Comparison of ENCODE assay signal across 22 mouse cellular contexts in the genomic region with DNA sequence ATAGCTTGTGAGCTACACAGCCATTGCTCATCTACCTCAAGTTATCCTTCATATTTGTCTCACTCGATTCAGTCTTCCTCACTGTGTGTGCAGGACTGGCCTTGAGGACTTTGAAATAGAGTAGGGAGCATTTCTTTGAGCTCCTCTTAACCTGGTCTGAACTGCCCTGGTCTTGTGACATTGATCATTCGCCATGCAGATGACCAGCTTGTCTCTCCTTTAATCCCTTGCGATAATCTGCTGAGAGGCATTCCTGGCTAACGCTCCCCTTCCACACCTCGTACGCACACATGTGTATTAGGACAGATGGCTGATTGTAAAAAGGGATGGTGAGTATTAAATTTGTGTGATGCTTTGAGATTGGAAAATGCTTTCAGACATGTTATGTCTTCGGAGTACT.
DNase-seq lines count a peak whose midpoint lies in the region; ATAC-seq and TF ChIP-seq lines count a peak whose summit lies in the region.
"Had no signal": no experiment of that assay in that cellular context is flagged by ENCODE, and none has a peak within 500 bp of the region (broad histone marks: within the 10 kb centered on the region; RNA-seq: fewer than 3 reads in every experiment).

No protein-coding gene starts in this region.

- peak overlapping the region; percentile 38; the same call in 1 of the 2 replicates for H3K9ac ChIP-seq in heart, embryonic 14.5 days (ENCODE audit: low read length)
- no peak overlapping the region for H3K9ac ChIP-seq in kidney, embryonic 16.5 days (replicated peaks; ENCODE audit: low read length)
- H3K9ac ChIP-seq in intestine, postnatal 0 days (ENCODE audit: low read depth, low read length) = no peak overlapping the region
- H3K9ac ChIP-seq: forebrain, embryonic 15.5 days had no signal

- no peaks in the 10 kb centered on the region for H3K9me3 ChIP-seq in heart, embryonic 14.5 days (ENCODE audit: control insufficient read depth, low read length)
- no peaks in the 10 kb centered on the region for H3K9me3 ChIP-seq in kidney, embryonic 16.5 days (ENCODE audit: low read length)
- H3K9me3 ChIP-seq in intestine, postnatal 0 days (ENCODE audit: control insufficient read depth) = no peaks in the 10 kb centered on the region
- H3K9me3 ChIP-seq: forebrain, embryonic 15.5 days had no signal

- TF ChIP-seq CTCF in bone marrow, adult 2 months (IDR thresholded peaks at IDR 0.05; ENCODE audit: control insufficient read depth, insufficient read depth, low read length) = no peak
- TF ChIP-seq CTCF in intestine, postnatal 0 days (IDR thresholded peaks at IDR 0.05; ENCODE audit: low read depth) = no peak

- no peaks in the 10 kb centered on the region for H3K36me3 ChIP-seq in heart, embryonic 14.5 days (ENCODE audit: control insufficient read depth, insufficient read depth, low read length)
- H3K36me3 ChIP-seq in kidney, embryonic 16.5 days (ENCODE audit: insufficient read depth, low read length) = no peaks in the 10 kb centered on the region
- H3K36me3 ChIP-seq in intestine, postnatal 0 days (ENCODE audit: control insufficient read depth, insufficient read depth) = no peaks in the 10 kb centered on the region
- H3K36me3 ChIP-seq: forebrain, embryonic 15.5 days had no signal

- TF ChIP-seq POLR2A in bone marrow, adult 2 months (IDR thresholded peaks at IDR 0.05; ENCODE audit: borderline replicate concordance, control insufficient read depth, low read depth, low read length) = no peak

- H3K27ac ChIP-seq in heart, embryonic 14.5 days (replicated peaks in 1 of 2; ENCODE audit: control insufficient read depth in 1 of 2, insufficient read depth in 1 of 2, low read depth in 2 of 2, low read length in 2 of 2) = no peak overlapping the region
- H3K27ac ChIP-seq in kidney, embryonic 16.5 days (ENCODE audit: low read length) = peak overlapping the region; percentile 80; the same call in 1 of the 2 replicates
- H3K27ac ChIP-seq in bone marrow, adult 2 months (ENCODE audit: control insufficient read depth, insufficient read depth, low read depth, low read length, poor library complexity) = no peak overlapping the region
- H3K27ac ChIP-seq in intestine, postnatal 0 days (ENCODE audit: low read depth, low read length) = peak overlapping the region; percentile 67
- H3K27ac ChIP-seq: forebrain, embryonic 15.5 days; left cerebral cortex, adult 2 months; macrophage had no signal

- no peak overlapping the region for H3K4me2 ChIP-seq in heart, embryonic 14.5 days (ENCODE audit: low read length)
- peak overlapping the region; percentile 31 for H3K4me2 ChIP-seq in kidney, embryonic 16.5 days (replicated peaks; ENCODE audit: low read depth, low read length)
- H3K4me2 ChIP-seq in intestine, postnatal 0 days (replicated peaks; ENCODE audit: low read depth) = peak overlapping the region; percentile 69
- H3K4me2 ChIP-seq: forebrain, embryonic 15.5 days; midbrain, embryonic 11.5 days had no signal

- H3K27me3 ChIP-seq in heart, embryonic 14.5 days (ENCODE audit: control insufficient read depth, insufficient read depth, low read length) = no peaks in the 10 kb centered on the region
- H3K27me3 ChIP-seq in kidney, embryonic 16.5 days (ENCODE audit: insufficient read depth, low read length) = no peaks in the 10 kb centered on the region
- no peaks in the 10 kb centered on the region for H3K27me3 ChIP-seq in intestine, postnatal 0 days (replicated peaks; ENCODE audit: control insufficient read depth, insufficient read depth, low read length)
- H3K27me3 ChIP-seq: forebrain, embryonic 15.5 days had no signal

- WGBS in heart, embryonic 14.5 days = 81% methylated on average over 7 of the region's 7 CpGs
- 89% methylated on average over 7 of the region's 7 CpGs for WGBS in kidney, embryonic 16.5 days
- 87% methylated on average over 7 of the region's 7 CpGs for WGBS in bone marrow, adult 2 months
- 73% methylated on average over 7 of the region's 7 CpGs for WGBS in intestine, postnatal 0 days

- no peak overlapping the region for H3K4me3 ChIP-seq in heart, embryonic 14.5 days (ENCODE audit: control insufficient read depth in 1 of 2, insufficient read depth in 1 of 2, low read depth in 1 of 2, low read length in 2 of 2)
- no peak overlapping the region for H3K4me3 ChIP-seq in kidney, embryonic 16.5 days (ENCODE audit: low read length)
- H3K4me3 ChIP-seq in bone marrow, adult 2 months (replicated peaks; ENCODE audit: control insufficient read depth, low read depth, low read length) = peak overlapping the region; percentile 14
- H3K4me3 ChIP-seq in intestine, postnatal 0 days (ENCODE audit: low read depth, low read length) = no peak overlapping the region
- H3K4me3 ChIP-seq: forebrain, embryonic 15.5 days; left cerebral cortex, adult 2 months had no signal

- no peak for ATAC-seq in heart, embryonic 14.5 days (ENCODE audit: insufficient number of reproducible peaks, insufficient read depth, low FRiP score, low read depth)
- ATAC-seq in kidney, embryonic 16.5 days (ENCODE audit: low FRiP score, low TSS enrichment) = no peak
- no peak for ATAC-seq in intestine, postnatal 0 days
- ATAC-seq: forebrain, embryonic 15.5 days; hindbrain, embryonic 16.5 days had no signal

- H3K4me1 ChIP-seq in heart, embryonic 14.5 days (ENCODE audit: control insufficient read depth in 2 of 2, insufficient read depth in 2 of 2, low read length in 2 of 2) = peaks cover 37 to 73% of the 10 kb centered on the region in 2 experiments
- H3K4me1 ChIP-seq in kidney, embryonic 16.5 days (ENCODE audit: insufficient read depth, low read length) = peaks cover 51% of the 10 kb centered on the region
- no peaks in the 10 kb centered on the region for H3K4me1 ChIP-seq in bone marrow, adult 2 months (ENCODE audit: control insufficient read depth, insufficient read depth, low read length)
- H3K4me1 ChIP-seq in intestine, postnatal 0 days (replicated peaks; ENCODE audit: control insufficient read depth, insufficient read depth, low read length) = 0 out of 2 replicates have a peak, but pooled peaks cover 7% of the 10 kb centered on the region

- DNase-seq in heart, adult 9 months (ENCODE audit: low spot score in 2 of 2) = no peak
- no peak for DNase-seq in kidney, adult 18-20 months
- no peak for DNase-seq in urinary bladder, postnatal 4 days (ENCODE audit: low spot score in 2 of 2)
- DNase-seq: adrenal gland, postnatal 25 days; B cell, adult 2 months; cerebellum, adult 11-12 months; cerebellum, postnatal 14 days; embryo, embryonic 11 days; gastrocnemius, postnatal 36 days; kidney, postnatal 10 days; layer of hippocampus, adult 9-11 months; left cerebral cortex, postnatal 4 days; thymus, postnatal 4 days had no signal

Comparison
In these comparisons a context has a peak if more than half of its experiments do, and no peak if none do; other contexts are left out.
1. H3K27ac ChIP-seq: peak in kidney, embryonic 16.5 days (single experiment) and intestine, postnatal 0 days (single experiment); none in heart, embryonic 14.5 days (0 of 2) and bone marrow, adult 2 months (single experiment).